Mouse (Mus musculus) granulocyte monocyte progenitor cell, adult 5-6 weeks (primary cell): Measurements from ENCODE around the gene Ino80. TPM values are rescaled to one million over a fixed set of nuclear protein-coding genes. Genes with fewer than 3 reads are reported as not detected.

ENCODE experiments used
- ATAC-seq: replicated peaks from 2 replicates; pipeline ENCODE4 v1.8.0; 2016; ENCODE audit warnings: mild to moderate bottlenecking, moderate TSS enrichment, inconsistent platforms; ENCODE audit not compliant: poor library complexity, severe bottlenecking
- total RNA-seq, 2 experiments: library from RNA; stranded (forward) in 1 of 2; stranded (reverse) in 1 of 2; fragments of 200-712, 200-1000 nt in 1 of 2; fragments of >200 nt in 1 of 2; fragmentation: Nextera tagmentation in 1 of 2; gene quantifications; 2 replicates each; pipeline ENCODE4 v1.2.3; 2014 to 2017

The Ino80 gene
- total RNA-seq, 2 experiments from 2014 or later = 25.1 to 25.3 TPM

- ATAC-seq = peak; percentile 66
Measured at GRCm38 (mm10) chr2:119356805-119357204, 120.7 kb downstream of the Ino80 start.

DNA sequence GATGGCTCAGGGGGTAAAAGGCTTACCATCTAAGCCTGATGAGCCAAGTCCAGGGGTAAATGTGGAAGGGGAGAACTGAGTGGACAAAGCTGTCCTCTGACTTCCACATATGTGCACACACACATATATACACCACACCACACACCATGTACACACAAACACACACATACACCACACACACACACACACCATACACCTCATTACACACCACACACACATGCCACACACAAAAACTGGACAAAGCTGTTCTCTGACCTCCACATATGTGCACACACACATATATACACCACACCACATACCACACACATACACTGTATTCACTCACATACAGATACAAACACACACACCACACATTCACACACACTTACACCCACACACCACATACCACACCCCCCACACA is 121.2 kb downstream of the Ino80 start:
- ATAC-seq = no peak

- no peak for ATAC-seq
Measured at GRCm38 (mm10) chr2:119355651-119356050, 121.8 kb downstream of the Ino80 start.

DNA sequence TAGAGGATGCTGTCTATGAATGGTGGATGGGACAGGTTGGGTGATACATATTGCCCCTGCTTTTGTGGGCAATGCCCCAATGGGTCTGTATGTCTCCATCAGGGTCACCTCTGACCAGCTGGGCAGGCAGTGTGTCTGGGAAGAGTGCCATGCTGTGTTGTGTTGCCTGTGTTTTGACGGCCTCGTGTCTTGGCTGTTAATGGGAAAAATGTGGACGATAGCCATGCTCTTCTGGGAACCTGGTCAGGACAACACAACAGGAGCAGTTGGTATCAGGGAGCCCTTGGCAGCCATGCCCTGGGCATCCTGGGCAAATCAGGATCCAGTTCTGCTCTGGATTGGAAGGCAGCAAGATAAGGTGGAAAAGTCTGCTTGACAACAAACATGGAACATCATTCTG is 122.4 kb downstream of the Ino80 start:
- ATAC-seq = no peak

- ATAC-seq = no peak
Measured at GRCm38 (mm10) chr2:119353707-119354106, 123.8 kb downstream of the Ino80 start.

DNA sequence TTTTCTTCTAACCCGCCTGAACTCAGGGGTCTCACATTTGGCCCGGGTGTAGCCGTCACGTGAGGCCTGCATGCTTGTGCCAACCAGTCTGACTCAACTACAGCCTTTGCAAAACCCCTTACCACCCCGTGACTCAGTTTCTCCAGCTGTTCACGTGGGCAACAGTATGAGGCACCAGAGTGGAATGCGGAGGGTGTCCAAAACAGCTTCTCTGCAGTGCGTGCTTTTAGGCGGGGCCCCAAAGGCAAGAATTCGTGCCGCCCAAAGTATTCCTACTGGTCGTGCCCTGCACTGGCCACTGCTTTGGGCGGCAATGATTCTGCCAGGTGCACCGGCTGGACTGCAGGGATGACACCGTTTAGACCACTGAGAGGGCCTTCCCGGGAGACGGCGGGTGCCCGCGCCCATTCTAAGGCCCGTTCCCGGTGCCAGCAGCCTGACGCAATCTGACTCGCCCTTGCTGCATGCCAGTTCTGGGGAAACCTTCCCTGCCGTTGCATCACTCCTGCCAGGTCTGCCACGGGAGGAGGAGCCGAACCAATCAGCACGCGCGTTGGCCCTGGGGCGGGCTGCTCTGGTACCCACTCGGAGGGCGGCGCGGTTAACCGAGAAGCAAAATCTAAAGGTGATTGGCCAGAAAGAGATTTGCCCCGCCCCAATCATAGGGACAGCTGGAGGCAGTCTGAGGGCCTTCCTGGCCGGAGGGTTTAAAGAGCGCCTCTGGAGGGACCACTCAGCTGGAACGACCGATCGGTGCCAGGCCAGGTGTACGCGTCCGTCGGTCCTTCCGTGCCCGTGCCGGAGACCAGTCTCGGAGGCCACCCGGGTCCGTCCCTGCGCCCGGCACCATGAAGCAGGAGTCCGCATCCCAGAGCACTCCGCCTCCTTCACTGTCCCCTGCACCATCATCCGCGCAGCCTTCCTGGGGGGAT is 126.7 kb downstream of the Ino80 start, which contains the start of gene Chac1:
Gene Chac1 (plus strand): TSS at position 675 of the 932 bp plus-strand sequence.
- peak; percentile 97 for ATAC-seq

GRCm38 (mm10) chr2:119344537-119345138 is 132.8 kb downstream of the Ino80 start:
- peak; percentile 12 for ATAC-seq

- ATAC-seq = peak; percentile 93
Measured at GRCm38 (mm10) chr2:119337425-119338265, 139.8 kb downstream of the Ino80 start.

GRCm38 (mm10) chr2:119336470-119336869 is 141.0 kb downstream of the Ino80 start:
- ATAC-seq = peak; percentile 14

GRCm38 (mm10) chr2:119336002-119336401 is 141.5 kb downstream of the Ino80 start:
- ATAC-seq = no peak

DNA sequence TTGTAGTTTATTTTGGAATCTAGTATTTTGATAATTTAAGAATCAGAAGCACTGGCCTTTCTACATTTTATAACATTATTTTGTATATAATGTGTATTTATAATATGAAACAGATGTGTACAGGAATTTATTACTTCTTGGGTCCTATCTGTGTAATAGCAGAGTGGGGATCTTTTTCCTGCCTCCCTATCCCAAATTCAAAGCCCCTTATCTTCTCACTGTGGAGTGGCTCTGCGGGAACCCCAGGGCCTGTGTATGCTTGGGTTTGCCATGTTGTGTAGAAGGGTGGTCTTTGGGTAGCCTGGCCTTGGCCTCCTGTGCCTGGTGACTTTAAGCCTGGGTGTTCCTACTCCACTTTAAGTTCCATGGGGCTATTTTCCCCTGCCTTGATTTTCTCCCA is 142.0 kb downstream of the Ino80 start:
- ATAC-seq = no peak

- ATAC-seq = no peak
Measured at GRCm38 (mm10) chr2:119334964-119335525, 142.4 kb downstream of the Ino80 start.

DNA sequence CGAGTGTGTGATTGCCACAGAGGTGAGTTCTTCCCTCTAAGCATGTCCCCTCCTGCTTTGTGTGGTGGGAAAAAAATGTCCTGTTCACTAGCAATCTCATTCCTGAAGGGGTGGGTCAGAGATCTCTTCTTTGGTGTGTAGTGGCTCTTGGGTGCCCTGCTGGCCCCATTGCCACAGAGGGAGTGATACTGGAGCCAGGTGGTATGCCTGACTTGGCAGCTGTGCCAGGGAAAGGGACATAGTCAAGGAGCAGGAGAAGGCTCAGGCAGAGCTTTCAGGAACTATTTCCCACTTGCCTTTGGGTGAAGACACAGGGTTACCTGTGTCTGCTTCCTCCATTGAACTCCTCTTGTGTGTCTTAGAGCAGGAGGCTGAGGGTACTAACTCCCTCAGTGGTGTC is 143.4 kb downstream of the Ino80 start:
- no peak for ATAC-seq

GRCm38 (mm10) chr2:119332177-119332661 is 145.3 kb downstream of the Ino80 start:
- ATAC-seq = no peak

DNA sequence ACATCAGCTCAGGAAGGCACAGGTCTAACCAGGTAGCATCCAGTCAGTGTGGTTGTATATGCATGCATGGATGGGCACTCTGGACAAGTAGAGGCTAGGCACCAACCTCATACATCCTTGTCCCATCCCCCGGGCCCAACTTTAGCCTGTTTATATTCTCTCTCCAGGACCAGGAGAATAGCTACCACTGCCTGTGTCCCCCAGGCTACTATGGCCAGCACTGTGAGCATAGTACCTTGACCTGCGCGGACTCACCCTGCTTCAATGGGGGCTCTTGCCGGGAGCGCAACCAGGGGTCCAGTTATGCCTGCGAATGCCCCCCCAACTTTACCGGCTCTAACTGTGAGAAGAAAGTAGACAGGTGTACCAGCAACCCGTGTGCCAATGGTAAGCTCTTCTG is 146.7 kb downstream of the Ino80 start:
- ATAC-seq = no peak

DNA sequence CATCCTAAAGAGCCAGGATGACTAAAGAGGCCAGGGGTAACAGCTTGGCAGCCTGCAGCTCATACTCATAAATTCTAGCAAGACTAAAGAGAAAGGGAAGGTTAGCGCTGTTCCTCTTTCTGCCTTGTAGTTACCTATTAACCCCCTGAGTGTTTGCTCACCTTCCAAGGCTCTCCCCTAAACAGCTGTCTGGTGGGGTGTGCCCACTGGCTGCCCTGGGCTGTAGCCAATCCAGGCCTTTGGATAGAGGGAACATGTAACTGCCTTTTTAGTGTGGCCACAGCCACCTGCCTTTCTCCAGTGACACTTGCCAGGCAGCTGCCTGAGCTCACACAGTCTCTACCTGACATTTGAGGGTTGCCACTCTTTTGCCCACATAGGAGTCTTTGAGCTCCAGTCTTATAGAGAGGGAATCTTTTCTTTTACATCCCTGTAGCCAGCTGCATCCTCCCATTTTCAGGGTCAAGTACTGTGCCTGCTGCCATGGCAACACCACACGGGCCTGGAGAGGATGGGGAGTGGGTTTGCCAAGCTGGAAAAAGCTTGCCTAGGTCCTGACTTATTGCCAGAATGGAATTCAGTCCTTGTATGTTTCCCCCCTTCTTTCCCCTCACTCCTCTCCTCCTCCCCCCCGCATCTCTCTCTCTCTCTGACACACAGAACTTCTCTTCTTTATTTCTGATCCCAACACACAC is 148.2 kb downstream of the Ino80 start:
- ATAC-seq = no peak

- no peak for ATAC-seq
Measured at GRCm38 (mm10) chr2:119328546-119328945, 148.9 kb downstream of the Ino80 start.

GRCm38 (mm10) chr2:119327942-119328526 is 149.5 kb downstream of the Ino80 start:
- ATAC-seq = no peak

GRCm38 (mm10) chr2:119327102-119327480 is 150.4 kb downstream of the Ino80 start:
- ATAC-seq = no peak
